Mouse (Mus musculus) heart, postnatal 25 days (tissue): ENCODE measurements around the gene Spata4. TPM values are rescaled to one million over a fixed set of nuclear protein-coding genes. Genes with fewer than 3 reads are reported as not detected.

Source experiments
- total RNA-seq, 2 experiments: library from RNA; stranded (reverse); gene quantifications; 2 replicates each; pipeline ENCODE4 v1.2.3; 2021

The Spata4 gene
- total RNA-seq, 2 experiments from 2014 or later = not detected

Other genes with a start within 250 kb of the Spata4 start
- 10 to 100 TPM; 20.7 to 21.7 TPM for gene Asb5, start 71.2 kb upstream of the Spata4 start, total RNA-seq
- 10 to 100 TPM; 40.4 to 42.0 TPM for gene Spcs3, start 70.8 kb upstream of the Spata4 start, total RNA-seq